ENCODE assay signal across 25 mouse cellular contexts in the genomic region with DNA sequence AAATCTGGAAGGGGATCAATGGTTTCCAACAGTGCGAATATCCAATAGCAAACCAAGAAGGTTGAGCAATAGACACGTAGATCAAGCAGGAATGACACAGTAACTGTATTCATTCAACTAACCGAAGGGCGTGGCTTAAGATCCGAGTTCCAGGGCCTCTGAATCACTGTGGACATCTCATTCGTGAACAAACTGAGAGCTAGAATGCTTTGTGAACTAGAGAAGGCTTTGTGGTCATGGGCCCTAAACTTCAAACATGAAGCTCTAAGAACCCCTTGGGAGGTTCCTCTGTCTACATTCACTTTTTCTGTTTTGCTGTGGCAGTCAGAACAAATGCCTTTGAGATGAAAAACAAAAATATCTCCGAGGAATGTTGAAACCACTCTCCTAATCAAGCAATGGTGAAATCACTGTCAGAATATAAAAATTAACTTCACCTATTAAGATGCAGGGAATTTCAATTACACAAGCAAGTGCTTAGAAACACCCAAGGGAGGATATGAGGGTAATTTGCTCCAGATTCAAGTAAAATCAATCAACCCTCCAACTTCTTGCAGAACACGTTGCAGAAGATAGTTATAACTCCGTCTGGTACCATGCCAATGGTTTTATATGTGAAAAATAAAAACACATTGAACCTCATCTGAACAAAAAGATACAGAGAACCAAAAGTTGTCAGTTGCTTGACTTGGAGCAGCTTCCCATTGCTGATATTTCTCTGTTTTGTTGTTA. TPM values are rescaled to one million over a fixed set of nuclear protein-coding genes. Genes with fewer than 3 reads are reported as not detected.
DNase-seq lines count a peak whose midpoint lies in the region; ATAC-seq and TF ChIP-seq lines count a peak whose summit lies in the region.
"Had no signal": no experiment of that assay in that cellular context is flagged by ENCODE, and none has a peak within 500 bp of the region (broad histone marks: within the 10 kb centered on the region; RNA-seq: fewer than 3 reads in every experiment).

No protein-coding gene starts in this region.

- H3K9me3 ChIP-seq in embryonic facial prominence, embryonic 15.5 days (replicated peaks), result no peaks in the 10 kb centered on the region
- H3K9me3 ChIP-seq: embryonic facial prominence, embryonic 12.5 days; forebrain, embryonic 12.5 days; hindbrain, embryonic 10.5 days had no signal

- H3K4me2 ChIP-seq in embryonic facial prominence, embryonic 15.5 days (replicated peaks), result no peak overlapping the region
- H3K4me2 ChIP-seq: embryonic facial prominence, embryonic 12.5 days; forebrain, embryonic 12.5 days; heart, embryonic 11.5 days; midbrain, embryonic 11.5 days had no signal

- H3K79me3 ChIP-seq in C2C12 (ENCODE audit: low read depth), result no peaks in the 10 kb centered on the region

- H3K9ac ChIP-seq in embryonic facial prominence, embryonic 15.5 days, result no peak overlapping the region
- H3K9ac ChIP-seq: embryonic facial prominence, embryonic 12.5 days; forebrain, embryonic 12.5 days had no signal

- no peaks in the 10 kb centered on the region for H3K36me3 ChIP-seq in C2C12 (ENCODE audit: control insufficient read depth, insufficient read depth)
- no peaks in the 10 kb centered on the region; the same call in 1 of the 2 replicates for H3K36me3 ChIP-seq in embryonic facial prominence, embryonic 15.5 days
- H3K36me3 ChIP-seq: embryonic facial prominence, embryonic 12.5 days; forebrain, embryonic 12.5 days; hindbrain, embryonic 10.5 days had no signal

- no peaks in the 10 kb centered on the region for H3K79me2 ChIP-seq in C2C12 (ENCODE audit: control insufficient read depth, insufficient read depth)

- WGBS in embryonic facial prominence, embryonic 15.5 days, result 55% methylated on average over 9 of the region's 9 CpGs

- peak; percentile 15 for DNase-seq in gastrocnemius, postnatal 25 days
- no peak for DNase-seq in gastrocnemius, postnatal 10 days
- DNase-seq in Muller cell, postnatal 12 days (ENCODE audit: inconsistent ontology term), result peak; percentile 64
- no peak for DNase-seq in thymus, postnatal 25 days
- no peak for DNase-seq in thymus, postnatal 14 days
- DNase-seq in spleen, adult 12 weeks (ENCODE audit: low spot score), result no peak
- DNase-seq: cerebellum, adult 11-12 months; cerebellum, postnatal 14 days; gastrocnemius, postnatal 36 days; kidney, adult 9 months; kidney, postnatal 14 days; left cerebral cortex, postnatal 4 days; lung, postnatal 10 days; spleen, adult 18-20 months had no signal

- H3K27me3 ChIP-seq in C2C12 (ENCODE audit: control insufficient read depth, insufficient read depth, insufficient read length), result no peaks in the 10 kb centered on the region
- no peaks in the 10 kb centered on the region for H3K27me3 ChIP-seq in embryonic facial prominence, embryonic 15.5 days
- H3K27me3 ChIP-seq: embryonic facial prominence, embryonic 12.5 days; forebrain, embryonic 12.5 days had no signal

- H3ac ChIP-seq in C2C12 (ENCODE audit: control insufficient read depth, insufficient read length, low read depth), result no peak overlapping the region

- H3K4me1 ChIP-seq in embryonic facial prominence, embryonic 15.5 days, result peaks cover 24% of the 10 kb centered on the region
- H3K4me1 ChIP-seq: forebrain, embryonic 12.5 days; hindbrain, embryonic 10.5 days had no signal

- H3K4me3 ChIP-seq in C2C12 (ENCODE audit: insufficient read depth, poor library complexity, severe bottlenecking), result no peak overlapping the region
- no peak overlapping the region for H3K4me3 ChIP-seq in embryonic facial prominence, embryonic 15.5 days (replicated peaks)
- H3K4me3 ChIP-seq: embryonic facial prominence, embryonic 12.5 days; forebrain, embryonic 12.5 days; hindbrain, embryonic 10.5 days had no signal

- no peak for TF ChIP-seq CTCF in C2C12 (IDR thresholded peaks at IDR 0.05; ENCODE audit: control insufficient read depth, insufficient read depth, insufficient read length)

- no peak for ATAC-seq in embryonic facial prominence, embryonic 15.5 days (ENCODE audit: insufficient number of reproducible peaks, low FRiP score, low TSS enrichment, low read depth)
- ATAC-seq: activated CD4-positive, CD25-positive, alpha-beta regulatory T cell, adult 4 months; hindbrain, embryonic 16.5 days; intestine, embryonic 16.5 days had no signal

- peak overlapping the region; percentile 18 for H3K27ac ChIP-seq in embryonic facial prominence, embryonic 15.5 days (replicated peaks)
- H3K27ac ChIP-seq: embryonic facial prominence, embryonic 12.5 days; forebrain, embryonic 12.5 days; hindbrain, embryonic 10.5 days had no signal

TF ChIP-seq in C2C12, 6 proteins besides CTCF, POLR2A, EP300 and RAD21:
- TF ChIP-seq CEBPB (IDR thresholded peaks at IDR 0.05; ENCODE audit: low read depth), result peak; percentile 63
- TF ChIP-seq MAX (IDR thresholded peaks at IDR 0.05), result no peak
TF ChIP-seq in C2C12: peak in this region for 1.

RNA-seq across cellular contexts. Expression of a gene that starts 29.6 kb away (rescaled TPM):
- total RNA-seq in gastrocnemius, postnatal 25 days (2021), result 10 to 100 TPM; 23.3 to 34.6 TPM
- total RNA-seq in gastrocnemius, postnatal 10 days (2021), result 100 to 1,000 TPM in 1 of 2 experiments, 10 to 100 TPM in 1; 99.0 to 129 TPM
- 0.02 TPM for polyA plus RNA-seq in C2C12 (2012; fragmentation: generic; extraction: Trizol)
- 94.2 and 95.1 TPM in 2 replicates for polyA plus RNA-seq in embryonic facial prominence, embryonic 15.5 days (2015; fragmentation: Nextera tagmentation; extraction: Ambion mirVana)
- total RNA-seq: neutrophil, adult 5-6 weeks had no signal

Comparison
In these comparisons a context has a peak if more than half of its experiments do, and no peak if none do; other contexts are left out.
1. DNase-seq: peak in gastrocnemius, postnatal 25 days (single experiment) and Muller cell, postnatal 12 days (single experiment); none in gastrocnemius, postnatal 10 days (single experiment), thymus, postnatal 25 days (single experiment), thymus, postnatal 14 days (single experiment) and spleen, adult 12 weeks (single experiment).